Mouse (Mus musculus): Measurements from ENCODE around the gene Fam114a2. TPM values are rescaled to one million over a fixed set of nuclear protein-coding genes. Genes with fewer than 3 reads are reported as not detected.
"Not testable (repeated sequence)": the region's sequence is repeated elsewhere in the genome, so short reads cannot be mapped to it uniquely, and the experiment has no call there.

Fam114a2 gene
- polyA plus RNA-seq (2015; fragmentation: Nextera tagmentation; extraction: Ambion mirVana): 87.2 and 96.8 TPM in 2 replicates

- Histone ChIP-seq H3K9me3 (ENCODE audit: low read length) (no peaks in the 10 kb centered on the region), H3K4me3 (ENCODE audit: low read length) (peak within 1 kb of the TSS; percentile 69), H3K36me3 (ENCODE audit: insufficient read depth, low read length) (no peaks in the 10 kb centered on the region), H3K4me1 (ENCODE audit: insufficient read depth, low read length) (peaks cover 16% of the 10 kb centered on the region), H3K27me3 (ENCODE audit: insufficient read depth, low read length) (no peaks in the 10 kb centered on the region), H3K4me2 (replicated peaks; ENCODE audit: low read depth, low read length) (peak within 1 kb of the TSS; percentile 75), H3K9ac (replicated peaks; ENCODE audit: low read length) (peak within 1 kb of the TSS; percentile 79), H3K27ac (ENCODE audit: low read length) (peak within 1 kb of the TSS; percentile 48)
- ATAC-seq (ENCODE audit: low FRiP score, low TSS enrichment): peak; percentile 96
- under 1% methylated on average over 56 of the region's 59 CpGs for WGBS
These were observed at the start of gene Fam114a2, which contains the start of gene Mfap3 for GRCm38 (mm10) chr11:57518091-57518750. Gene Fam114a2, minus strand, starts transcription at chr11:57518617. Gene Mfap3, plus strand, starts transcription at chr11:57518664.

- Histone ChIP-seq H3K27ac (ENCODE audit: low read length) (no peak overlapping the region), H3K9me3 (ENCODE audit: low read length) (no peaks in the 10 kb centered on the region), H3K4me3 (ENCODE audit: low read length) (no peak overlapping the region), H3K27me3 (ENCODE audit: insufficient read depth, low read length) (0 out of 2 replicates have a peak, but pooled peaks cover 5% of the 10 kb centered on the region), H3K4me1 (ENCODE audit: insufficient read depth, low read length) (no peaks in the 10 kb centered on the region), H3K9ac (replicated peaks; ENCODE audit: low read length) (no peak overlapping the region), H3K36me3 (ENCODE audit: insufficient read depth, low read length) (no peaks in the 10 kb centered on the region), H3K4me2 (replicated peaks; ENCODE audit: low read depth, low read length) (no peak overlapping the region)
- WGBS: 40% methylated on average over 18 of the region's 18 CpGs
- no peak for ATAC-seq (ENCODE audit: low FRiP score, low TSS enrichment)
These were observed 47.9 kb upstream of the Fam114a2 start for GRCm38 (mm10) chr11:57566091-57567035.

- no peaks in the 10 kb centered on the region for H3K4me1 ChIP-seq (ENCODE audit: insufficient read depth, low read length)
- no peak overlapping the region for H3K27ac ChIP-seq (ENCODE audit: low read length)
- H3K36me3 ChIP-seq (ENCODE audit: insufficient read depth, low read length): no peaks in the 10 kb centered on the region
- H3K4me2 ChIP-seq (replicated peaks; ENCODE audit: low read depth, low read length): no peak overlapping the region
- no peaks in the 10 kb centered on the region for H3K9me3 ChIP-seq (ENCODE audit: low read length)
- no peak overlapping the region for H3K9ac ChIP-seq (replicated peaks; ENCODE audit: low read length)
- ATAC-seq (ENCODE audit: low FRiP score, low TSS enrichment): no peak
- no peak overlapping the region for H3K4me3 ChIP-seq (ENCODE audit: low read length)
- H3K27me3 ChIP-seq (ENCODE audit: insufficient read depth, low read length): 0 out of 2 replicates have a peak, but pooled peaks cover 5% of the 10 kb centered on the region
- 58% methylated on average over 12 of the region's 12 CpGs for WGBS
These were observed 46.1 kb upstream of the Fam114a2 start for GRCm38 (mm10) chr11:57564564-57564963.

- H3K9ac ChIP-seq (replicated peaks; ENCODE audit: low read length); H3K9me3 ChIP-seq (ENCODE audit: low read length); ATAC-seq (ENCODE audit: low FRiP score, low TSS enrichment); H3K27me3 ChIP-seq (ENCODE audit: insufficient read depth, low read length); H3K4me3 ChIP-seq (ENCODE audit: low read length); H3K4me2 ChIP-seq (replicated peaks; ENCODE audit: low read depth, low read length); H3K4me1 ChIP-seq (ENCODE audit: insufficient read depth, low read length); H3K36me3 ChIP-seq (ENCODE audit: insufficient read depth, low read length); H3K27ac ChIP-seq (ENCODE audit: low read length): not testable (repeated sequence)
- 82% methylated on average over 9 of the region's 10 CpGs for WGBS
These were observed 39.5 kb upstream of the Fam114a2 start for GRCm38 (mm10) chr11:57557936-57558335.

- H3K36me3 ChIP-seq (ENCODE audit: insufficient read depth, low read length): no peaks in the 10 kb centered on the region
- WGBS: 61% methylated on average over 9 of the region's 9 CpGs
- H3K4me2 ChIP-seq (replicated peaks; ENCODE audit: low read depth, low read length): no peak overlapping the region
- no peak overlapping the region for H3K27ac ChIP-seq (ENCODE audit: low read length)
- no peak for ATAC-seq (ENCODE audit: low FRiP score, low TSS enrichment)
- H3K4me3 ChIP-seq (ENCODE audit: low read length): no peak overlapping the region
- peaks cover 4% of the 10 kb centered on the region; the same call in 1 of the 2 replicates for H3K4me1 ChIP-seq (ENCODE audit: insufficient read depth, low read length)
- H3K9me3 ChIP-seq (ENCODE audit: low read length): no peaks in the 10 kb centered on the region
- no peak overlapping the region for H3K9ac ChIP-seq (replicated peaks; ENCODE audit: low read length)
- no peaks in the 10 kb centered on the region for H3K27me3 ChIP-seq (ENCODE audit: insufficient read depth, low read length)
These were observed 34.8 kb upstream of the Fam114a2 start for GRCm38 (mm10) chr11:57553015-57553780.

- H3K4me3 ChIP-seq (ENCODE audit: low read length): no peak overlapping the region
- no peaks in the 10 kb centered on the region for H3K27me3 ChIP-seq (ENCODE audit: insufficient read depth, low read length)
- no peaks in the 10 kb centered on the region for H3K36me3 ChIP-seq (ENCODE audit: insufficient read depth, low read length)
- H3K9me3 ChIP-seq (ENCODE audit: low read length): no peaks in the 10 kb centered on the region
- H3K9ac ChIP-seq (replicated peaks; ENCODE audit: low read length): no peak overlapping the region
- H3K4me1 ChIP-seq (ENCODE audit: insufficient read depth, low read length): peaks cover 4% of the 10 kb centered on the region; the same call in 1 of the 2 replicates
- no peak for ATAC-seq (ENCODE audit: low FRiP score, low TSS enrichment)
- WGBS: 82% methylated on average over 8 of the region's 8 CpGs
- H3K27ac ChIP-seq (ENCODE audit: low read length): no peak overlapping the region
- no peak overlapping the region for H3K4me2 ChIP-seq (replicated peaks; ENCODE audit: low read depth, low read length)
These were observed 32.6 kb upstream of the Fam114a2 start for GRCm38 (mm10) chr11:57551016-57551415.

GRCm38 (mm10) chr11:57550230-57550629 lies 31.8 kb upstream of the Fam114a2 start:
- Histone ChIP-seq H3K4me1 (ENCODE audit: insufficient read depth, low read length) (peaks cover 4% of the 10 kb centered on the region; the same call in 1 of the 2 replicates), H3K27ac (ENCODE audit: low read length) (no peak overlapping the region), H3K9ac (replicated peaks; ENCODE audit: low read length) (no peak overlapping the region), H3K9me3 (ENCODE audit: low read length) (no peaks in the 10 kb centered on the region), H3K4me3 (ENCODE audit: low read length) (no peak overlapping the region), H3K36me3 (ENCODE audit: insufficient read depth, low read length) (no peaks in the 10 kb centered on the region), H3K27me3 (ENCODE audit: insufficient read depth, low read length) (no peaks in the 10 kb centered on the region), H3K4me2 (replicated peaks; ENCODE audit: low read depth, low read length) (no peak overlapping the region)
- no peak for ATAC-seq (ENCODE audit: low FRiP score, low TSS enrichment)
- WGBS: 92% methylated on average over 2 of the region's 2 CpGs

- Histone ChIP-seq H3K4me1 (ENCODE audit: insufficient read depth, low read length) (peaks cover 4% of the 10 kb centered on the region; the same call in 1 of the 2 replicates), H3K36me3 (ENCODE audit: insufficient read depth, low read length) (no peaks in the 10 kb centered on the region), H3K9ac (replicated peaks; ENCODE audit: low read length) (no peak overlapping the region), H3K4me3 (ENCODE audit: low read length) (0 out of 2 replicates have a peak overlapping the region, but pooled peaks have one; percentile 17), H3K9me3 (ENCODE audit: low read length) (no peaks in the 10 kb centered on the region), H3K27me3 (ENCODE audit: insufficient read depth, low read length) (no peaks in the 10 kb centered on the region), H3K4me2 (replicated peaks; ENCODE audit: low read depth, low read length) (peak overlapping the region; percentile 49), H3K27ac (ENCODE audit: low read length) (no peak overlapping the region)
- 37% methylated on average over 18 of the region's 18 CpGs for WGBS
- ATAC-seq (ENCODE audit: low FRiP score, low TSS enrichment): peak; percentile 73; the same call in 1 of the 2 replicates
These were observed 30.5 kb upstream of the Fam114a2 start for GRCm38 (mm10) chr11:57548618-57549550.
